ENCODE assay signal across 8 mouse cellular contexts in genomic region chr11:88864458-88865197, GRCm38 (mm10). TPM values are rescaled to one million over a fixed set of nuclear protein-coding genes. Genes with fewer than 3 reads are reported as not detected.
A peak's percentile ranks its signal among the peaks of the same experiment; 100 is the strongest.
DNase-seq lines count a peak whose midpoint lies in the region; ATAC-seq lines count a peak whose summit lies in the region.

TSS of gene Akap1 (minus strand) at chr11:88864586.

- H3K9ac ChIP-seq in hindbrain, embryonic 12.5 days, result peak within 1 kb of the TSS; percentile 79

- peak; percentile 98 for ATAC-seq in hindbrain, embryonic 12.5 days (ENCODE audit: low FRiP score)

- DNase-seq in Muller cell, postnatal 12 days (ENCODE audit: inconsistent ontology term), result peak; percentile 98
- DNase-seq in cerebellum, adult 9-11 months, result peak; percentile 98
- peak; percentile 97 to 98 for DNase-seq in frontal cortex, postnatal 10 days (ENCODE audit: low spot score in 2 of 2)
- DNase-seq in layer of hippocampus, postnatal 14 days (ENCODE audit: low spot score in 2 of 2), result peak; percentile 95 to 97
- DNase-seq in lung, postnatal 14 days, result peak; percentile 97
- DNase-seq in retina, embryonic 14.5 days (ENCODE audit: low spot score), result peak; percentile 95
- DNase-seq in thymus, postnatal 4 days, result peak; percentile 99

- H3K9me3 ChIP-seq in hindbrain, embryonic 12.5 days (replicated peaks), result no peaks in the 10 kb centered on the region

- peak within 1 kb of the TSS; percentile 97 for H3K4me2 ChIP-seq in hindbrain, embryonic 12.5 days (replicated peaks)

- H3K27me3 ChIP-seq in hindbrain, embryonic 12.5 days, result 0 out of 2 replicates have a peak, but pooled peaks cover 5% of the 10 kb centered on the region

- peaks cover 19% of the 10 kb centered on the region for H3K4me1 ChIP-seq in hindbrain, embryonic 12.5 days

- no peaks in the 10 kb centered on the region for H3K36me3 ChIP-seq in hindbrain, embryonic 12.5 days

- H3K4me3 ChIP-seq in hindbrain, embryonic 12.5 days, result peak within 1 kb of the TSS; percentile 78

- WGBS in hindbrain, embryonic 12.5 days, result 2% methylated on average over 58 of the region's 60 CpGs

- H3K27ac ChIP-seq in hindbrain, embryonic 12.5 days, result peak within 1 kb of the TSS; percentile 88

RNA-seq across cellular contexts. Expression of gene Akap1, which starts in this region (rescaled TPM):
- 21.8 and 22.3 TPM in 2 replicates for polyA plus RNA-seq in hindbrain, embryonic 12.5 days (2016; fragmentation: Nextera tagmentation; extraction: Ambion mirVana)
- total RNA-seq in layer of hippocampus, postnatal 14 days (2021), result 10 to 100 TPM; 38.9 to 39.8 TPM

Comparison
In these comparisons a context has a peak if more than half of its experiments do, and no peak if none do; other contexts are left out.
1. Peak in every context shown above with its lines: DNase-seq, ATAC-seq, H3K4me3 ChIP-seq and H3K27ac ChIP-seq.